Mouse (Mus musculus): ENCODE measurements at regions not wholly inside any gene's neighbourhood (a gene's known extent, or its start where the extent isn't known, plus 50 kb on each side); places are given as distances from the start of the nearest gene placed in this dataset.

- POLR2A ChIA-PET = interaction anchor here (0.6 kb wide), 1 partner anchor 874 kb away, joined by 5 read pairs; no protein-coding TSS in a partner anchor
- ATAC-seq (peak; percentile 93), DNase-seq (ENCODE audit: low read depth, low spot score) (peak; percentile 64)
- H3K27me3 ChIP-seq = no peaks in the 10 kb centered on the region
- in situ Hi-C loops (cut with MboI; ENCODE audit: low pct_unique_long_range_greater_than_20kb) = no loop called here
- no peak for TF ChIP-seq CTCF (IDR thresholded peaks at IDR 0.05)
- CTCF ChIA-PET = interaction anchor here (3.3 kb wide), 1 partner anchor 11 kb away, joined by 8 read pairs; no protein-coding TSS in a partner anchor
Observed at GRCm38 (mm10) chr17:14610791-14611522, 83.1 kb downstream of the Thbs2 start.

- in situ Hi-C loops (cut with MboI; ENCODE audit: low pct_unique_long_range_greater_than_20kb) = no loop called here
- H3K27me3 ChIP-seq = peaks cover 3% of the 10 kb centered on the region
- no peak for TF ChIP-seq CTCF (IDR thresholded peaks at IDR 0.05)
- no peak for DNase-seq (ENCODE audit: low read depth, low spot score)
- no peak for ATAC-seq
- ChIA-PET CTCF (interaction anchor here (3.3 kb wide), 1 partner anchor 9 kb away, joined by 8 read pairs; no protein-coding TSS in a partner anchor), POLR2A (interaction anchor here (1.0 kb wide), 1 partner anchor 9 kb away, joined by 3 read pairs; no protein-coding TSS in a partner anchor)
Observed at GRCm38 (mm10) chr17:14608845-14609244, 85.2 kb downstream of the Thbs2 start.

GRCm38 (mm10) chr17:14606356-14606989, 87.6 kb downstream of the Thbs2 start:
- peaks cover 6% of the 10 kb centered on the region for H3K27me3 ChIP-seq
- DNase-seq (ENCODE audit: low read depth, low spot score) (no peak), ATAC-seq (no peak)
- ChIA-PET CTCF (interaction anchor here (1.2 to 1.7 kb wide), 2 partner anchors 9 to 14 kb away, joined by 3 to 4 read pairs; no protein-coding TSS in a partner anchor), POLR2A (no interaction called here)
- in situ Hi-C loops (cut with MboI; ENCODE audit: low pct_unique_long_range_greater_than_20kb) = no loop called here
- no peak for TF ChIP-seq CTCF (IDR thresholded peaks at IDR 0.05)

GRCm38 (mm10) chr17:14599681-14600080, 94.4 kb downstream of the Thbs2 start:
- ATAC-seq (no peak), DNase-seq (ENCODE audit: low read depth, low spot score) (no peak)
- ChIA-PET POLR2A (interaction anchor here (1.3 kb wide), 1 partner anchor 9 kb away, joined by 3 read pairs; no protein-coding TSS in a partner anchor), CTCF (interaction anchor here (1.4 to 2.6 kb wide), 2 partner anchors 10 to 39 kb away, joined by 3 to 8 read pairs; no protein-coding TSS in a partner anchor)
- in situ Hi-C loops (cut with MboI; ENCODE audit: low pct_unique_long_range_greater_than_20kb) = no loop called here
- H3K27me3 ChIP-seq = peaks cover 3% of the 10 kb centered on the region
- TF ChIP-seq CTCF (IDR thresholded peaks at IDR 0.05) = no peak

- ATAC-seq (no peak), DNase-seq (ENCODE audit: low read depth, low spot score) (no peak)
- H3K27me3 ChIP-seq = no peaks in the 10 kb centered on the region
- ChIA-PET POLR2A (no interaction called here), CTCF (interaction anchor here (1.0 kb wide), 1 partner anchor 10 kb away, joined by 4 read pairs; no protein-coding TSS in a partner anchor)
- in situ Hi-C loops (cut with MboI; ENCODE audit: low pct_unique_long_range_greater_than_20kb) = no loop called here
- TF ChIP-seq CTCF (IDR thresholded peaks at IDR 0.05) = no peak
Observed at GRCm38 (mm10) chr17:14596470-14596869, 97.6 kb downstream of the Thbs2 start.

- TF ChIP-seq CTCF (IDR thresholded peaks at IDR 0.05) = no peak
- H3K27me3 ChIP-seq = no peaks in the 10 kb centered on the region
- ChIA-PET POLR2A (no interaction called here), CTCF (no interaction called here)
- DNase-seq (ENCODE audit: low read depth, low spot score) = no peak
- in situ Hi-C loops (cut with MboI; ENCODE audit: low pct_unique_long_range_greater_than_20kb) = no loop called here
- no peak for ATAC-seq
Observed at GRCm38 (mm10) chr17:14595525-14595924, 98.5 kb downstream of the Thbs2 start.

GRCm38 (mm10) chr17:14588086-14588817, 105.8 kb downstream of the Thbs2 start:
- ChIA-PET POLR2A (no interaction called here), CTCF (interaction anchor here (0.9 to 1.5 kb wide), 2 partner anchors 10 to 16 kb away, joined by 4 read pairs; no protein-coding TSS in a partner anchor)
- H3K27me3 ChIP-seq = no peaks in the 10 kb centered on the region
- DNase-seq (ENCODE audit: low read depth, low spot score) = no peak
- no peak for ATAC-seq
- no peak for TF ChIP-seq CTCF (IDR thresholded peaks at IDR 0.05)
- in situ Hi-C loops (cut with MboI; ENCODE audit: low pct_unique_long_range_greater_than_20kb) = no loop called here

GRCm38 (mm10) chr17:14579671-14580070, 114.4 kb downstream of the Thbs2 start:
- ChIA-PET POLR2A (no interaction called here), CTCF (no interaction called here)
- no peaks in the 10 kb centered on the region for H3K27me3 ChIP-seq
- ATAC-seq = no peak
- DNase-seq (ENCODE audit: low read depth, low spot score) = no peak
- in situ Hi-C loops (cut with MboI; ENCODE audit: low pct_unique_long_range_greater_than_20kb) = no loop called here
- TF ChIP-seq CTCF (IDR thresholded peaks at IDR 0.05) = no peak

GRCm38 (mm10) chr17:14578721-14579120, 115.3 kb downstream of the Thbs2 start:
- no peaks in the 10 kb centered on the region for H3K27me3 ChIP-seq
- CTCF ChIA-PET = interaction anchor here (1.1 to 1.2 kb wide), 2 partner anchors 9 kb away, joined by 3 to 4 read pairs; no protein-coding TSS in a partner anchor
- DNase-seq (ENCODE audit: low read depth, low spot score) = no peak
- no peak for ATAC-seq
- in situ Hi-C loops (cut with MboI; ENCODE audit: low pct_unique_long_range_greater_than_20kb) = no loop called here
- POLR2A ChIA-PET = no interaction called here
- no peak for TF ChIP-seq CTCF (IDR thresholded peaks at IDR 0.05)

GRCm38 (mm10) chr17:14578194-14578593, 115.8 kb downstream of the Thbs2 start:
- in situ Hi-C loops (cut with MboI; ENCODE audit: low pct_unique_long_range_greater_than_20kb) = no loop called here
- CTCF ChIA-PET = interaction anchor here (1.1 to 1.2 kb wide), 2 partner anchors 9 to 10 kb away, joined by 3 to 4 read pairs; no protein-coding TSS in a partner anchor
- POLR2A ChIA-PET = no interaction called here
- TF ChIP-seq CTCF (IDR thresholded peaks at IDR 0.05) = no peak
- ATAC-seq = no peak
- DNase-seq (ENCODE audit: low read depth, low spot score) = no peak
- H3K27me3 ChIP-seq = no peaks in the 10 kb centered on the region

Data from Patski (cell line).